Mouse (Mus musculus) brain, embryonic 14.5 days (tissue): Measurements from ENCODE around the gene Sp100.

ENCODE experiments used
- CTCF ChIP-seq: fragments of 200-500 bp; IDR thresholded peaks from 2 replicates; pipeline ENCODE4 v1.5.1; 2012; ENCODE audit warnings: inconsistent platforms, mild to moderate bottlenecking, moderate library complexity, borderline replicate concordance; ENCODE audit not compliant: insufficient read depth, insufficient read length; ENCODE audit errors: extremely low read depth
- POLR2A ChIP-seq: fragments of 200-500 bp; IDR thresholded peaks from 2 replicates; pipeline ENCODE4 v1.6.1; 2012; ENCODE audit warnings: mild to moderate bottlenecking, inconsistent platforms, borderline replicate concordance; ENCODE audit not compliant: poor library complexity, insufficient read depth, insufficient read length, severe bottlenecking; ENCODE audit errors: extremely low read depth

- TF ChIP-seq POLR2A (no peak), CTCF (no peak)
Observed at GRCm38 (mm10) chr1:85739000-85739399, 89.2 kb downstream of the Sp100 start.
